Mouse (Mus musculus) hindbrain, embryonic 11.5 days (tissue): Measurements from ENCODE around the gene Cd300ld5. TPM values are rescaled to one million over a fixed set of nuclear protein-coding genes. Genes with fewer than 3 reads are reported as not detected.

Experiments
- ATAC-seq: fragments of 200-750 bp; cut with Nextera tagmentation; 2 replicates; pipeline ENCODE4 v1.8.0; 2017; ENCODE audit warnings: mild to moderate bottlenecking, moderate TSS enrichment, moderate library complexity; ENCODE audit not compliant: low FRiP score
- DNase-seq: peaks from one replicate; pipeline ENCODE4 v3.0.0-alpha.2; 2015; ENCODE audit warnings: low spot score
- H3K27ac ChIP-seq: fragments of 300-500 bp; sonication (generic); 2 replicates; pipeline ENCODE4 v1.5.1; 2014; ENCODE audit warnings: mild to moderate bottlenecking, low read depth, low read length
- H3K27me3 ChIP-seq: fragments of 300-500 bp; sonication (generic); 2 replicates; pipeline ENCODE4 v1.6.1; 2014; ENCODE audit warnings: mild to moderate bottlenecking, low read length, moderate library complexity, mixed read lengths; ENCODE audit not compliant: control insufficient read depth, insufficient read depth
- H3K36me3 ChIP-seq: fragments of 300-500 bp; sonication (generic); 2 replicates; pipeline ENCODE4 v1.6.1; 2014; ENCODE audit warnings: mild to moderate bottlenecking, low read length, moderate library complexity, mixed read lengths; ENCODE audit not compliant: control insufficient read depth, insufficient read depth
- H3K4me1 ChIP-seq: fragments of 300-500 bp; sonication (generic); replicated peaks from 2 replicates; pipeline ENCODE4 v1.6.1; 2014; ENCODE audit warnings: low read length, mixed read lengths; ENCODE audit not compliant: control insufficient read depth, insufficient read depth
- H3K4me2 ChIP-seq: fragments of 300-500 bp; sonication (generic); replicated peaks from 2 replicates; pipeline ENCODE4 v1.6.1; 2014; ENCODE audit warnings: mild to moderate bottlenecking, low read depth, low read length
- H3K4me3 ChIP-seq: fragments of 300-500 bp; sonication (generic); 2 replicates; pipeline ENCODE4 v1.5.1; 2014; ENCODE audit warnings: low read depth, low read length
- H3K9ac ChIP-seq: fragments of 300-500 bp; sonication (generic); 2 replicates; pipeline ENCODE4 v1.6.1; 2014; ENCODE audit warnings: low read depth, low read length
- H3K9me3 ChIP-seq: fragments of 300-500 bp; sonication (generic); 2 replicates; pipeline ENCODE4 v1.6.1; 2016; ENCODE audit warnings: low read length; ENCODE audit not compliant: control insufficient read depth
- WGBS: fragments of 180-500 bp; shearing (Covaris S2); extraction: QIAGEN DNeasy Blood & Tissue Kit; methylation state at CpG from one replicate; pipeline ENCODE4 v1.1.7; 2014; 5-methylcytosine and 5-hydroxymethylcytosine counted together
- polyA plus RNA-seq: library from polyadenylated mRNA; unstranded; fragments of >200 nt; fragmentation: Nextera tagmentation; extraction: Ambion mirVana; gene quantifications from 2 replicates; pipeline ENCODE4 v1.2.1, GENCODE M21; 2014

The Cd300ld5 gene
- polyA plus RNA-seq, 1 experiment from 2014 or later = not detected

DNA sequence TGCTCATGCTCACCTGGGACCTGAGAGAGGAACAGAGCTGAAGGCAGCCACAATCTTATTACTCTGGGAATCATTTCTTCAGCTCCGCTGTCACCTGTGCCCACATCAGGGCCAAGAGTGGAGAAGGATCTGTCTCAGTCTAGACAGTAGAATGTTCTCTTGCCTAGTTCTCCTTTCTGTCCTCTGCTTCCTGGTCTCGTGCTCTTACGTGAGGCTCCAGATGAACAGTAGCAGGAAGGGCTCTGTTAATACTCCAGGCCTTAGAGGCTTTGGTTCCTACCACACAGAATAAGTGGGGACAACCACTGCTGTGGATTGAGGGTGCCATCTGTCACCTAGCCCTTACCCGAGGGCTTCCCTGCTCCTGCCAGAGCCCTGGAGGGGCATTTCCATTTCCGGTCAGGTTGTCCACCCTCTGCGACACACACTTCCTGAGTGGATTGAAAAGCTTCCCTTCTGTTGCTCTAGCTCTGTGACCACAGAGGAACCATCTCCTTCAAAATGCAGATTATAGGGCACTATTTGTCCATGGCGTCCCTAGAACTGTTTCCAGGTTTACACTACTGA, 36.0 kb downstream of the Cd300ld5 start, which contains the start of gene Cd300c2:
Gene Cd300c2, minus strand, starts transcription at position 407 of the 567 bp plus-strand sequence.
- ATAC-seq = no peak
- WGBS = 82% methylated on average over 7 of the region's 7 CpGs

DNA sequence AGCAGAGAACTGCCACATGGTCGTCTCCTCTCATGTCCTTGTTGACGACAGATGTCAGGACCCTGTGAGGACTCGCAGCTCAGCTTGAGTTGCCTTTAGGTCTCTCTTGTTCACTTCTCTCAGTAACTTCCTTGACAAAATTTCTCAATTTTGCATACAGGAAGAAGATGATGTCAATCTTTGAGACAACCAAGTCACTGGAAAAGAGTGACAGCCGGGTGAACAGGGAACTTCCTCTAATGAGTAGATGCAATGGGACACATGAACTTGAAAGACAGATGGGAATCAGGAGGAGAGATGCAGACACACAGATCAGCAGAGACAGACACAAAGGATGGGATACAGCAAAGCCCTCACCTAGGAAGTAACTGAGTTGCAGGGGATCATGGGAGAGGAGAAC, 47.8 kb downstream of the Cd300ld5 start, which contains the start of gene Cd300ld:
Gene Cd300ld, minus strand, starts transcription at position 130 of the 400 bp plus-strand sequence.
- no peak within 1 kb of the TSS for H3K4me2 ChIP-seq
- ATAC-seq = no peak
- no peak within 1 kb of the TSS for H3K4me3 ChIP-seq
- H3K9me3 ChIP-seq = no peaks in the 10 kb centered on the region
- H3K4me1 ChIP-seq = no peaks in the 10 kb centered on the region
- H3K27ac ChIP-seq = no peak within 1 kb of the TSS
- no peaks in the 10 kb centered on the region for H3K36me3 ChIP-seq
- no peak for DNase-seq
- WGBS = 85% methylated on average over 4 of the region's 4 CpGs
- H3K9ac ChIP-seq = no peak within 1 kb of the TSS
- no peaks in the 10 kb centered on the region for H3K27me3 ChIP-seq

More for the DNA sequence above, 36.0 kb downstream of the Cd300ld5 start, which contains the start of gene Cd300c2:
- no peak within 1 kb of the TSS for H3K4me3 ChIP-seq
- no peak within 1 kb of the TSS for H3K4me2 ChIP-seq
- no peaks in the 10 kb centered on the region for H3K9me3 ChIP-seq
- no peak within 1 kb of the TSS for H3K27ac ChIP-seq
- no peaks in the 10 kb centered on the region for H3K27me3 ChIP-seq
- no peaks in the 10 kb centered on the region for H3K36me3 ChIP-seq
- DNase-seq = no peak
- no peak within 1 kb of the TSS for H3K9ac ChIP-seq
- H3K4me1 ChIP-seq = no peaks in the 10 kb centered on the region

DNA sequence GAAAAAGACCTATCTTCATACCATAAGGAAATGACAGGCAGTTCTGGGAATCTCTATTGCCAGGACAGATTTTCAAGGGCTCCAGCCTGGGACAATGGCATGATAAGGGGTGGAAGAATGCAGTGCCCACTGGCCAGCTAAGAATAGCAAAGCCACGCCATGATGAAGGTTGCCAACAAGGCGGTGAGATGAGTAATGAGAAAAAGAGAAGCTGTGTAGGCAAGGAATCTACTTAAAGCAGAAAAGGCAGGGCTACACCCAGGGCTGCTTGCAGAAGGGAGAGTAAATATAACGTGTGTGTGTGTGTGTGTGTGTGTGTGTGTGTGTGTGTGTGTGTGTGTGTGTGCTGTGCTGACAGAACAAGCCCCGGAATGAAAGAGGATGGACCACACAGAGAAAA, 55.7 kb downstream of the Cd300ld5 start:
- WGBS = 66% methylated on average over 4 of the region's 4 CpGs
- H3K4me1 ChIP-seq = no peaks in the 10 kb centered on the region
- H3K9me3 ChIP-seq = no peaks in the 10 kb centered on the region
- H3K27ac ChIP-seq = no peak overlapping the region
- no peak for ATAC-seq
- H3K27me3 ChIP-seq = no peaks in the 10 kb centered on the region
- no peak for DNase-seq
- no peak overlapping the region for H3K4me2 ChIP-seq
- no peak overlapping the region for H3K9ac ChIP-seq
- H3K36me3 ChIP-seq = no peaks in the 10 kb centered on the region
- no peak overlapping the region for H3K4me3 ChIP-seq

Other genes with a start within 250 kb of the Cd300ld5 start
- 39.2 and 46.2 TPM in 2 replicates for gene Btbd17, start 241.8 kb downstream of the Cd300ld5 start, polyA plus RNA-seq
- 0.20 and 0.45 TPM in 2 replicates for gene Gpr142, start 238.8 kb downstream of the Cd300ld5 start, polyA plus RNA-seq
- 17.7 and 18.3 TPM in 2 replicates for gene Gprc5c, start 186.6 kb downstream of the Cd300ld5 start, polyA plus RNA-seq
- gene Cd300a, start 147.7 kb downstream of the Cd300ld5 start, polyA plus RNA-seq = 0.92 and 1.0 TPM in 2 replicates
- gene Cd300lb, start 103.4 kb downstream of the Cd300ld5 start, polyA plus RNA-seq = 0.06 and 0.22 TPM in 2 replicates
- not detected in 2 replicates for gene Cd300c, start 68.6 kb downstream of the Cd300ld5 start, polyA plus RNA-seq
- gene Cd300ld, start 47.8 kb downstream of the Cd300ld5 start, polyA plus RNA-seq = 0.13 and 0.25 TPM in 2 replicates
- 1.1 and 1.2 TPM in 2 replicates for gene Cd300c2, start 35.9 kb downstream of the Cd300ld5 start, polyA plus RNA-seq
- gene Cd300ld2, start 21.6 kb downstream of the Cd300ld5 start, polyA plus RNA-seq = not detected in 2 replicates
- gene Cd300ld4, start 10.8 kb downstream of the Cd300ld5 start, polyA plus RNA-seq = not detected in 2 replicates
- not detected in 2 replicates for gene Cd300ld3, start 10.6 kb upstream of the Cd300ld5 start, polyA plus RNA-seq
- not detected in 2 replicates for gene Cd300e, start 24.4 kb upstream of the Cd300ld5 start, polyA plus RNA-seq
- 0.42 and 0.85 TPM in 2 replicates for gene Rab37, start 53.7 kb upstream of the Cd300ld5 start, polyA plus RNA-seq
- 0.22 TPM in 1 of 2 replicates, not detected in the other for gene Cd300lf, start 96.2 kb upstream of the Cd300ld5 start, polyA plus RNA-seq
- 29.5 and 33.7 TPM in 2 replicates for gene Slc9a3r1, start 125.6 kb upstream of the Cd300ld5 start, polyA plus RNA-seq
- gene Tmem104, start 149.7 kb upstream of the Cd300ld5 start, polyA plus RNA-seq = 7.2 and 7.3 TPM in 2 replicates
- 19.5 and 20.1 TPM in 2 replicates for gene Nat9, start 150.1 kb upstream of the Cd300ld5 start, polyA plus RNA-seq
- 0.25 and 0.43 TPM in 2 replicates for gene Grin2c, start 229.5 kb upstream of the Cd300ld5 start, polyA plus RNA-seq
- gene Fdxr, start 239.3 kb upstream of the Cd300ld5 start, polyA plus RNA-seq = 11.6 and 14.9 TPM in 2 replicates